Mouse (Mus musculus): ENCODE results near the gene Sell.

DNA sequence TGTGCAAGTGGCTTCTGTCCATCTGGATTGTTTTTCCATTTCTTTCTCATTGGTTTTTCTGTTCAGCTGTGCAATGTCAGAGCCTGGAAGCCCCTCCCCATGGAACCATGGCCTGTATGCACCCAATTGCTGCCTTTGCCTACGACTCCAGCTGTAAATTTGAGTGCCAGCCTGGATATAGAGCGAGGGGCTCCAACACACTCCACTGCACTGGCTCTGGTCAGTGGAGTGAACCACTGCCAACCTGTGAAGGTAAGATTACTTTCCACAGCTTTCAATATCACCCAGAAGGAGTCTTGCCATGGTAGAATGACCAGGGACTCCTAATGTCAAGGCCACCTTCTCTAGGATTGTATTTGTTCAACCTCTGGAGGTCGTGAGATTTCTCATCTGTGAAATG lies 68.2 kb downstream of the Sell start:
- TF ChIP-seq EP300 (IDR thresholded peaks at IDR 0.05; ENCODE audit: low read depth) (no peak), CTCF (IDR thresholded peaks at IDR 0.05; ENCODE audit: low read depth) (no peak)

All from liver, postnatal 0 days (tissue).